ENCODE assay signal across 9 mouse cellular contexts in genomic region chr4:109407176-109407520, GRCm38 (mm10). TPM values are rescaled to one million over a fixed set of nuclear protein-coding genes. Genes with fewer than 3 reads are reported as not detected.
DNase-seq lines count a peak whose midpoint lies in the region; ATAC-seq and TF ChIP-seq lines count a peak whose summit lies in the region.
"Had no signal": no experiment of that assay in that cellular context is flagged by ENCODE, and none has a peak within 500 bp of the region (broad histone marks: within the 10 kb centered on the region; RNA-seq: fewer than 3 reads in every experiment).

No protein-coding gene starts in this region.

- H3K27ac ChIP-seq in heart, embryonic 11.5 days (ENCODE audit: low read depth, low read length), result peak overlapping the region; percentile 84
- H3K27ac ChIP-seq in forebrain, embryonic 12.5 days, result no peak overlapping the region
- H3K27ac ChIP-seq in liver, embryonic 12.5 days, result peak overlapping the region; percentile 99

- no peaks in the 10 kb centered on the region for H3K9me3 ChIP-seq in heart, embryonic 11.5 days (replicated peaks; ENCODE audit: control insufficient read depth, low read length)
- no peaks in the 10 kb centered on the region for H3K9me3 ChIP-seq in E14TG2a.4 (ENCODE audit: low read length)
- H3K9me3 ChIP-seq in forebrain, embryonic 12.5 days, result no peaks in the 10 kb centered on the region
- no peaks in the 10 kb centered on the region for H3K9me3 ChIP-seq in liver, embryonic 12.5 days (replicated peaks)

- peaks cover 32% of the 10 kb centered on the region for H3K4me1 ChIP-seq in heart, embryonic 11.5 days (ENCODE audit: control insufficient read depth, insufficient read depth, low read length)
- H3K4me1 ChIP-seq in E14TG2a.4 (replicated peaks; ENCODE audit: low read depth, low read length), result peaks cover 10% of the 10 kb centered on the region
- H3K4me1 ChIP-seq in forebrain, embryonic 12.5 days, result peaks cover 21% of the 10 kb centered on the region
- peaks cover 76% of the 10 kb centered on the region for H3K4me1 ChIP-seq in liver, embryonic 12.5 days

- WGBS in heart, embryonic 11.5 days (ENCODE audit: insufficient replicate concordance), result 4% methylated on average over 12 of the region's 24 CpGs
- 1% methylated on average over 24 of the region's 24 CpGs for whole genome bisulfite sequencing in forebrain, embryonic 12.5 days
- WGBS in liver, embryonic 12.5 days (ENCODE audit: insufficient replicate concordance), result 4% methylated on average over 22 of the region's 24 CpGs

- DNase-seq in heart, postnatal 10 days, result no peak
- DNase-seq in urinary bladder, postnatal 25 days (ENCODE audit: low spot score), result no peak
- DNase-seq in ovary, postnatal 14 days (ENCODE audit: low spot score), result no peak
- no peak for DNase-seq in adrenal gland, postnatal 10 days

- H3K4me3 ChIP-seq in heart, embryonic 11.5 days (ENCODE audit: low read depth, low read length), result peak overlapping the region; percentile 73
- peak overlapping the region; percentile 78 for H3K4me3 ChIP-seq in E14TG2a.4 (replicated peaks; ENCODE audit: low read length)
- peak overlapping the region; percentile 67 for H3K4me3 ChIP-seq in forebrain, embryonic 12.5 days (replicated peaks)
- peak overlapping the region; percentile 76 for H3K4me3 ChIP-seq in liver, embryonic 12.5 days

- H3K27me3 ChIP-seq in heart, embryonic 11.5 days (ENCODE audit: control insufficient read depth, insufficient read depth, low read length), result no peaks in the 10 kb centered on the region
- H3K27me3 ChIP-seq in E14TG2a.4 (ENCODE audit: insufficient read depth, low read length), result peaks cover 66% of the 10 kb centered on the region
- peaks cover 21% of the 10 kb centered on the region for H3K27me3 ChIP-seq in forebrain, embryonic 12.5 days
- no peaks in the 10 kb centered on the region for H3K27me3 ChIP-seq in liver, embryonic 12.5 days (replicated peaks)
- H3K27me3 ChIP-seq: CH12.LX had no signal

- no peak for TF ChIP-seq CTCF in E14TG2a.4 (conservative IDR thresholded peaks at IDR 0.05; ENCODE audit: low read length)

- H3K9ac ChIP-seq in heart, embryonic 11.5 days (ENCODE audit: low read depth, low read length), result peak overlapping the region; percentile 84
- H3K9ac ChIP-seq in forebrain, embryonic 12.5 days, result peak overlapping the region; percentile 78
- peak overlapping the region; percentile 90 for H3K9ac ChIP-seq in liver, embryonic 12.5 days

- no peaks in the 10 kb centered on the region; the same call in 1 of the 2 replicates for H3K36me3 ChIP-seq in heart, embryonic 11.5 days (ENCODE audit: control insufficient read depth, insufficient read depth, low read length)
- H3K36me3 ChIP-seq in E14TG2a.4 (ENCODE audit: insufficient read depth, low read length), result no peaks in the 10 kb centered on the region
- no peaks in the 10 kb centered on the region for H3K36me3 ChIP-seq in forebrain, embryonic 12.5 days (replicated peaks)
- peaks cover 31% of the 10 kb centered on the region for H3K36me3 ChIP-seq in liver, embryonic 12.5 days

- intact Hi-C loops in heart, postnatal 10 days (cut with DNase I), result no loop called here

- H3K4me2 ChIP-seq in heart, embryonic 11.5 days, result peak overlapping the region; percentile 98
- peak overlapping the region; percentile 100 for H3K4me2 ChIP-seq in forebrain, embryonic 12.5 days
- peak overlapping the region; percentile 91 for H3K4me2 ChIP-seq in liver, embryonic 12.5 days

- no peak for ATAC-seq in heart, embryonic 11.5 days (replicated peaks; ENCODE audit: insufficient number of reproducible peaks, low FRiP score, low TSS enrichment)
- peak; percentile 24; the same call in 1 of the 2 replicates for ATAC-seq in forebrain, embryonic 12.5 days (ENCODE audit: low FRiP score)
- no peak for ATAC-seq in liver, embryonic 12.5 days

RNA-seq across cellular contexts. Expression of gene Ttc39a, which starts 0.7 kb away (rescaled TPM):
- 10.8 and 11.4 TPM in 2 replicates for polyA plus RNA-seq in heart, embryonic 11.5 days (2014; fragmentation: Nextera tagmentation; extraction: Ambion mirVana)
- 1 to 10 TPM; 2.8 to 4.1 TPM for total RNA-seq in heart, postnatal 10 days (2021)
- polyA plus RNA-seq in forebrain, embryonic 12.5 days (2016; fragmentation: Nextera tagmentation; extraction: Ambion mirVana), result 1.1 and 2.5 TPM in 2 replicates
- polyA plus RNA-seq in liver, embryonic 12.5 days (2016; fragmentation: Nextera tagmentation; extraction: Ambion mirVana), result 12.9 and 13.7 TPM in 2 replicates
- total RNA-seq in adrenal gland, postnatal 10 days (2021), result 1 to 10 TPM; 5.3 to 5.8 TPM
